Comparison of ENCODE assay signal across 11 mouse cellular contexts in genomic region chr5:118753471-118754044, GRCm38 (mm10).
DNase-seq lines count a peak whose midpoint lies in the region; ATAC-seq and TF ChIP-seq lines count a peak whose summit lies in the region.
"Had no signal": no experiment of that assay in that cellular context is flagged by ENCODE, and none has a peak within 500 bp of the region (broad histone marks: within the 10 kb centered on the region; RNA-seq: fewer than 3 reads in every experiment).

No protein-coding gene starts in this region.

- H3K9ac ChIP-seq in midbrain, embryonic 15.5 days = no peak overlapping the region
- H3K9ac ChIP-seq in midbrain, embryonic 11.5 days (ENCODE audit: low read length) = no peak overlapping the region

- no peak overlapping the region for H3K4me3 ChIP-seq in midbrain, embryonic 15.5 days
- H3K4me3 ChIP-seq in midbrain, embryonic 11.5 days (ENCODE audit: low read depth, low read length) = no peak overlapping the region
- H3K4me3 ChIP-seq in myocyte = no peak overlapping the region
- H3K4me3 ChIP-seq: heart, adult 2 months had no signal

- TF ChIP-seq POLR2A in myocyte (IDR thresholded peaks at IDR 0.05; ENCODE audit: insufficient read length, low read depth) = no peak

- no peaks in the 10 kb centered on the region for H3K9me3 ChIP-seq in midbrain, embryonic 15.5 days
- no peaks in the 10 kb centered on the region for H3K9me3 ChIP-seq in midbrain, embryonic 11.5 days (ENCODE audit: control insufficient read depth, low read length)

- peaks cover 21% of the 10 kb centered on the region for H3K36me3 ChIP-seq in midbrain, embryonic 15.5 days (replicated peaks)
- peaks cover 12% of the 10 kb centered on the region; the same call in 1 of the 2 replicates for H3K36me3 ChIP-seq in midbrain, embryonic 11.5 days (ENCODE audit: control insufficient read depth, insufficient read depth, low read length)
- peaks cover 27% of the 10 kb centered on the region for H3K36me3 ChIP-seq in myocyte (ENCODE audit: control insufficient read depth, insufficient read depth)

- no peak overlapping the region for H3ac ChIP-seq in myocyte (ENCODE audit: control insufficient read depth, insufficient read length)

- no peaks in the 10 kb centered on the region for H3K79me2 ChIP-seq in myocyte (ENCODE audit: control insufficient read depth, insufficient read depth)

- no peak for ATAC-seq in cerebellum, adult (ENCODE audit: insufficient number of reproducible peaks, low FRiP score, low TSS enrichment)
- no peak for ATAC-seq in midbrain, embryonic 15.5 days (replicated peaks)
- ATAC-seq in midbrain, embryonic 11.5 days (ENCODE audit: low FRiP score) = no peak

- no peaks in the 10 kb centered on the region for H3K27me3 ChIP-seq in midbrain, embryonic 15.5 days (replicated peaks)
- no peaks in the 10 kb centered on the region for H3K27me3 ChIP-seq in midbrain, embryonic 11.5 days (ENCODE audit: control insufficient read depth, insufficient read depth, low read length)
- H3K27me3 ChIP-seq in myocyte (ENCODE audit: control insufficient read depth, insufficient read depth, insufficient read length) = no peaks in the 10 kb centered on the region

- peak overlapping the region; percentile 45 for H3K27ac ChIP-seq in midbrain, embryonic 15.5 days
- no peak overlapping the region for H3K27ac ChIP-seq in midbrain, embryonic 11.5 days (ENCODE audit: low read depth, low read length)
- H3K27ac ChIP-seq: heart, adult 2 months had no signal

- peak; percentile 31 for DNase-seq in cerebellum, adult 11 months
- no peak for DNase-seq in midbrain, embryonic 11.5 days (ENCODE audit: low spot score, missing footprints)
- peak; percentile 48 for DNase-seq in cerebellum, adult 9-10 months
- no peak for DNase-seq in embryo, embryonic 11 days
- DNase-seq in left cerebral cortex, adult 18-20 months (ENCODE audit: low spot score in 2 of 2) = no peak
- DNase-seq: kidney, postnatal 4 days; lung, adult 2 months had no signal

- H3K4me2 ChIP-seq in midbrain, embryonic 15.5 days = no peak overlapping the region
- no peak overlapping the region for H3K4me2 ChIP-seq in midbrain, embryonic 11.5 days
- no peak overlapping the region for H3K4me2 ChIP-seq in myocyte (ENCODE audit: low read depth)

- 85% methylated on average over 10 of the region's 10 CpGs for WGBS in midbrain, embryonic 15.5 days
- 89% methylated on average over 10 of the region's 10 CpGs for WGBS in midbrain, embryonic 11.5 days

- no peaks in the 10 kb centered on the region for H3K4me1 ChIP-seq in midbrain, embryonic 15.5 days
- no peaks in the 10 kb centered on the region for H3K4me1 ChIP-seq in midbrain, embryonic 11.5 days (ENCODE audit: control insufficient read depth, insufficient read depth, low read length)

TF ChIP-seq in myocyte, 11 proteins besides CTCF, POLR2A, EP300 and RAD21:
- TF ChIP-seq USF1 (IDR thresholded peaks at IDR 0.05; ENCODE audit: low read depth) = peak; percentile 21
- no peak for TF ChIP-seq E2F4 (IDR thresholded peaks at IDR 0.05; ENCODE audit: insufficient read depth)
- TF ChIP-seq MAX (IDR thresholded peaks at IDR 0.05; ENCODE audit: low read depth) = no peak

Comparison
In these comparisons a context has a peak if more than half of its experiments do, and no peak if none do; other contexts are left out.
1. DNase-seq: peak in cerebellum, adult 11 months (single experiment) and cerebellum, adult 9-10 months (single experiment); none in midbrain, embryonic 11.5 days (single experiment), embryo, embryonic 11 days (single experiment) and left cerebral cortex, adult 18-20 months (0 of 2).